Mouse (Mus musculus): Measurements from ENCODE around the gene Serinc3. TPM values are rescaled to one million over a fixed set of nuclear protein-coding genes. Genes with fewer than 3 reads are reported as not detected.

The Serinc3 gene
- polyA plus RNA-seq, 1 experiment from 2014 or later = 39.3 TPM

GRCm38 (mm10) chr2:163642685-163643575 is 2.0 kb downstream of the Serinc3 start:
- H3K27ac ChIP-seq (replicated peaks; ENCODE audit: low read depth, low read length) = no peak overlapping the region
- no peaks in the 10 kb centered on the region for H3K9me3 ChIP-seq (ENCODE audit: control insufficient read depth, low read length)
- no peaks in the 10 kb centered on the region for H3K27me3 ChIP-seq (ENCODE audit: control insufficient read depth, insufficient read depth, low read length)
- H3K4me1 ChIP-seq (ENCODE audit: control insufficient read depth, insufficient read depth, low read length) = peaks cover 19% of the 10 kb centered on the region
- no peak for DNase-seq
- no peaks in the 10 kb centered on the region for H3K36me3 ChIP-seq (ENCODE audit: control insufficient read depth, insufficient read depth, low read length)
- ATAC-seq (ENCODE audit: low FRiP score, low TSS enrichment) = no peak
- H3K4me2 ChIP-seq (ENCODE audit: low read length) = peak overlapping the region; percentile 55
- peak overlapping the region; percentile 95; the same call in 1 of the 2 replicates for H3K4me3 ChIP-seq (replicated peaks; ENCODE audit: low read depth, low read length)
- no peak overlapping the region; the same call in 1 of the 2 replicates for H3K9ac ChIP-seq (replicated peaks; ENCODE audit: low read length)
- WGBS = 93% methylated on average over 30 of the region's 30 CpGs

GRCm38 (mm10) chr2:163641681-163642080 is 3.2 kb downstream of the Serinc3 start:
- no peak for DNase-seq
- ATAC-seq (ENCODE audit: low FRiP score, low TSS enrichment) = no peak

GRCm38 (mm10) chr2:163640493-163640892 is 4.4 kb downstream of the Serinc3 start:
- no peak overlapping the region for H3K4me3 ChIP-seq (replicated peaks; ENCODE audit: low read depth, low read length)
- H3K9me3 ChIP-seq (ENCODE audit: control insufficient read depth, low read length) = no peaks in the 10 kb centered on the region
- no peak overlapping the region for H3K4me2 ChIP-seq (ENCODE audit: low read length)
- H3K4me1 ChIP-seq (ENCODE audit: control insufficient read depth, insufficient read depth, low read length) = peaks cover 19% of the 10 kb centered on the region
- ATAC-seq (ENCODE audit: low FRiP score, low TSS enrichment) (no peak), DNase-seq (no peak)
- peaks cover 10% of the 10 kb centered on the region; the same call in 1 of the 2 replicates for H3K36me3 ChIP-seq (ENCODE audit: control insufficient read depth, insufficient read depth, low read length)
- WGBS = 83% methylated on average over 3 of the region's 3 CpGs
- H3K27me3 ChIP-seq (ENCODE audit: control insufficient read depth, insufficient read depth, low read length) = no peaks in the 10 kb centered on the region
- H3K27ac ChIP-seq (replicated peaks; ENCODE audit: low read depth, low read length) = no peak overlapping the region
- no peak overlapping the region for H3K9ac ChIP-seq (replicated peaks; ENCODE audit: low read length)

More at GRCm38 (mm10) chr2:163641681-163642080, 3.2 kb downstream of the Serinc3 start:
- Histone ChIP-seq H3K27ac (replicated peaks; ENCODE audit: low read depth, low read length) (no peak overlapping the region), H3K9ac (replicated peaks; ENCODE audit: low read length) (no peak overlapping the region), H3K36me3 (ENCODE audit: control insufficient read depth, insufficient read depth, low read length) (peaks cover 4% of the 10 kb centered on the region; the same call in 1 of the 2 replicates), H3K4me1 (ENCODE audit: control insufficient read depth, insufficient read depth, low read length) (peaks cover 19% of the 10 kb centered on the region), H3K9me3 (ENCODE audit: control insufficient read depth, low read length) (no peaks in the 10 kb centered on the region), H3K4me2 (ENCODE audit: low read length) (no peak overlapping the region), H3K4me3 (replicated peaks; ENCODE audit: low read depth, low read length) (no peak overlapping the region), H3K27me3 (ENCODE audit: control insufficient read depth, insufficient read depth, low read length) (no peaks in the 10 kb centered on the region)
- 90% methylated on average over 3 of the region's 3 CpGs for WGBS

DNA sequence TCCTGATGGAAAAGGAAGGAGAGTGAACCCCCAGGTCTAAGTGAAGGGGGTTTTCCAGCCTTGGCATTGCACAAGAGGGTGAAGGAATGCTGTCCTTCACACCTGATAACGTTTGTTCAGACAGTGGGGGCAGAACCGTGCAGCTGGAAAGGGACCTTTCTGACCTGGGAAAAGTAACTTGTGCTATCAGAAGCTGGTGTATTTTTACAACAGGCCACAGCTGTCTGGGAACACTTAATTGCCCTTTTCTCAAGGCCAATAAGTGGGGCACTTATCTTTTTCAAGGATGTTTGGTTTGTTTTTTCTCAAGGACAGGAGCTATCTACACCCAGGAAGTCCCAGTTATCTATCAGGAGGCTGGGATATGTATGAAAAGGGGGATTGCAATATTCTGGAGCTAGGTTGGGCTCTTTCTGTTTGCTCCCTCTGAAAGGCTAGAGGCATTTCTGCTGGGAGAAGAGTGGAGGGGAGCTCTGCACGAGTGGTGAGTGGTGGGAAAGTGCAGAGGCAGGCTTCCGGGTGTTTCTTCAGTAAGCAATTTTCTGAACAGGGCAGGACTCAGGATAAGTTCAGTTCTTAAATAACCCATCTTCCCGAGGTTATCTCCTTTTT is 7.2 kb downstream of the Serinc3 start:
- ATAC-seq (ENCODE audit: low FRiP score, low TSS enrichment) = no peak
- 82% methylated on average over 5 of the region's 5 CpGs for WGBS
- H3K27me3 ChIP-seq (ENCODE audit: control insufficient read depth, insufficient read depth, low read length) = no peaks in the 10 kb centered on the region
- H3K9ac ChIP-seq (replicated peaks; ENCODE audit: low read length) = no peak overlapping the region
- no peak overlapping the region for H3K4me3 ChIP-seq (replicated peaks; ENCODE audit: low read depth, low read length)
- peaks cover 26% of the 10 kb centered on the region for H3K36me3 ChIP-seq (ENCODE audit: control insufficient read depth, insufficient read depth, low read length)
- H3K9me3 ChIP-seq (ENCODE audit: control insufficient read depth, low read length) = no peaks in the 10 kb centered on the region
- H3K4me2 ChIP-seq (ENCODE audit: low read length) = no peak overlapping the region
- DNase-seq = no peak
- H3K4me1 ChIP-seq (ENCODE audit: control insufficient read depth, insufficient read depth, low read length) = peaks cover 9% of the 10 kb centered on the region
- no peak overlapping the region for H3K27ac ChIP-seq (replicated peaks; ENCODE audit: low read depth, low read length)

DNA sequence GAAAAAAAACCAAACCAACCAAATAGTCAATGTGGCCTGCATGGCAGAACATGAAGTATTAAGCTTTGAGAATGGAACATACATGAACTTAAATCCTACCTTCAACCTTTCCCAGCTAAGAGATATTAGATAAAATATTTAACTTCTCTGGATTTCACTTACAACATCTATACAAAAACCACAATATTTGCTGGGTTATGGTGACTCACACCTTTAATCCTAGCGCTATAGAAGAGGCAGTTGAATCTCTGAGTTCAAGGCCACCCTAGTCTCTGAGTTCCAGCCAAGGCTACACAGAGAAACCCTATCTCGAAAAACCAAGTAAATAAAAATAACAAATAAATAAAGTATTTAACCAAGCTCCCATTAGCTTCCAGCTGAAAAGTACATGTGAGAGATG is 8.9 kb downstream of the Serinc3 start:
- Histone ChIP-seq H3K9me3 (ENCODE audit: control insufficient read depth, low read length) (no peaks in the 10 kb centered on the region), H3K4me2 (ENCODE audit: low read length) (no peak overlapping the region), H3K9ac (replicated peaks; ENCODE audit: low read length) (no peak overlapping the region), H3K27me3 (ENCODE audit: control insufficient read depth, insufficient read depth, low read length) (no peaks in the 10 kb centered on the region), H3K4me1 (ENCODE audit: control insufficient read depth, insufficient read depth, low read length) (peaks cover 4% of the 10 kb centered on the region; the same call in 1 of the 2 replicates), H3K27ac (replicated peaks; ENCODE audit: low read depth, low read length) (no peak overlapping the region), H3K36me3 (ENCODE audit: control insufficient read depth, insufficient read depth, low read length) (peaks cover 42% of the 10 kb centered on the region), H3K4me3 (replicated peaks; ENCODE audit: low read depth, low read length) (no peak overlapping the region)
- no peak for ATAC-seq (ENCODE audit: low FRiP score, low TSS enrichment)
- DNase-seq = no peak
- 94% methylated on average over 2 of the region's 2 CpGs for WGBS

GRCm38 (mm10) chr2:163634211-163634610 is 10.7 kb downstream of the Serinc3 start:
- Histone ChIP-seq H3K27me3 (ENCODE audit: control insufficient read depth, insufficient read depth, low read length) (no peaks in the 10 kb centered on the region), H3K27ac (replicated peaks; ENCODE audit: low read depth, low read length) (no peak overlapping the region)

GRCm38 (mm10) chr2:163631715-163632114 is 13.2 kb downstream of the Serinc3 start:
- no peak for ATAC-seq (ENCODE audit: low FRiP score, low TSS enrichment)

More at GRCm38 (mm10) chr2:163634211-163634610, 10.7 kb downstream of the Serinc3 start:
- Histone ChIP-seq H3K4me2 (ENCODE audit: low read length) (no peak overlapping the region), H3K9me3 (ENCODE audit: control insufficient read depth, low read length) (no peaks in the 10 kb centered on the region), H3K4me3 (replicated peaks; ENCODE audit: low read depth, low read length) (no peak overlapping the region), H3K4me1 (ENCODE audit: control insufficient read depth, insufficient read depth, low read length) (peaks cover 2% of the 10 kb centered on the region; the same call in 1 of the 2 replicates), H3K9ac (replicated peaks; ENCODE audit: low read length) (no peak overlapping the region), H3K36me3 (ENCODE audit: control insufficient read depth, insufficient read depth, low read length) (peaks cover 57% of the 10 kb centered on the region)
- DNase-seq (no peak), ATAC-seq (ENCODE audit: low FRiP score, low TSS enrichment) (no peak)
- WGBS = 95% methylated on average over 2 of the region's 2 CpGs

DNA sequence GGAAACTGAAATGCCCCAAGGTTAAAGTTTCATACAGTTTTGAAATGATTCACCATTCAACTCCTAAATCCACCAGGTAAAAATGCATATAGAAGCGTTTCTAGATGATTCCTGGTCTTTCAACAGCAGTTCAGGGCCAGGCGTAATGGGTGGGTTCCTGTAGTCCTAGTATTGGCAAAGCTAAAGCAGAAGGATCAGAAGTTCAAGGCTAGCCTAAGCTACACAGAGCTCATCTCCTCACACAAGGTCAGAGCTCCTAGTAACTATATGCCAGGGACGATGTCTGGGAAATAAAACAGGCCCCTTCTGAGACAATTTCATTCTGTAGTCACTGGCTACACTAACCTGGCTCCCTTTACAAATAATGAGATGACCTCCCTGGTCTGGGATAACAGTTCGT is 13.7 kb downstream of the Serinc3 start:
- Histone ChIP-seq H3K36me3 (ENCODE audit: control insufficient read depth, insufficient read depth, low read length) (peaks cover 79% of the 10 kb centered on the region), H3K4me3 (replicated peaks; ENCODE audit: low read depth, low read length) (no peak overlapping the region), H3K9ac (replicated peaks; ENCODE audit: low read length) (no peak overlapping the region), H3K4me2 (ENCODE audit: low read length) (no peak overlapping the region), H3K27me3 (ENCODE audit: control insufficient read depth, insufficient read depth, low read length) (no peaks in the 10 kb centered on the region), H3K9me3 (ENCODE audit: control insufficient read depth, low read length) (no peaks in the 10 kb centered on the region), H3K27ac (replicated peaks; ENCODE audit: low read depth, low read length) (no peak overlapping the region), H3K4me1 (ENCODE audit: control insufficient read depth, insufficient read depth, low read length) (no peaks in the 10 kb centered on the region)
- no peak for DNase-seq
- WGBS = 97% methylated on average over 4 of the region's 4 CpGs
- no peak for ATAC-seq (ENCODE audit: low FRiP score, low TSS enrichment)

More at GRCm38 (mm10) chr2:163631715-163632114, 13.2 kb downstream of the Serinc3 start:
- Histone ChIP-seq H3K27me3 (ENCODE audit: control insufficient read depth, insufficient read depth, low read length) (no peaks in the 10 kb centered on the region), H3K36me3 (ENCODE audit: control insufficient read depth, insufficient read depth, low read length) (peaks cover 76% of the 10 kb centered on the region), H3K4me3 (replicated peaks; ENCODE audit: low read depth, low read length) (no peak overlapping the region), H3K4me2 (ENCODE audit: low read length) (no peak overlapping the region), H3K9ac (replicated peaks; ENCODE audit: low read length) (no peak overlapping the region), H3K9me3 (ENCODE audit: control insufficient read depth, low read length) (no peaks in the 10 kb centered on the region), H3K27ac (replicated peaks; ENCODE audit: low read depth, low read length) (no peak overlapping the region), H3K4me1 (ENCODE audit: control insufficient read depth, insufficient read depth, low read length) (no peaks in the 10 kb centered on the region)
- no peak for DNase-seq
- whole genome bisulfite sequencing = 95% methylated on average over 2 of the region's 2 CpGs

All from midbrain, embryonic 14.5 days (tissue).